Mouse (Mus musculus) bone marrow macrophage, adult 2 months (primary cell): Measurements from ENCODE around the gene Aggf1. TPM values are rescaled to one million over a fixed set of nuclear protein-coding genes. Genes with fewer than 3 reads are reported as not detected.

Experiments
- H3K27ac ChIP-seq: 2 replicates; pipeline ENCODE4 v1.5.1; 2012; ENCODE audit warnings: low read depth, low read length; ENCODE audit not compliant: insufficient read depth
- H3K4me1 ChIP-seq: 2 replicates; pipeline ENCODE4 v1.6.1; 2012; ENCODE audit warnings: low read length; ENCODE audit not compliant: control insufficient read depth, insufficient read depth
- H3K4me3 ChIP-seq: 2 replicates; pipeline ENCODE4 v1.5.1; 2012; ENCODE audit warnings: mild to moderate bottlenecking, low read length, moderate library complexity; ENCODE audit not compliant: insufficient read depth
- CTCF ChIP-seq: IDR thresholded peaks from 2 replicates; pipeline ENCODE4 v1.5.1; 2012; ENCODE audit warnings: low read depth, mild to moderate bottlenecking, low read length, moderate library complexity
- POLR2A ChIP-seq: IDR thresholded peaks from 2 replicates; pipeline ENCODE4 v1.6.1; 2012; ENCODE audit warnings: mild to moderate bottlenecking, low read depth, low read length, borderline replicate concordance
- polyA plus RNA-seq: library from polyadenylated mRNA; stranded (reverse); fragments of >200 nt; gene quantifications from 2 replicates; pipeline ENCODE4 v1.2.4, GENCODE M21; 2012; ENCODE audit not compliant: missing spikeins, insufficient read depth, insufficient read length

Aggf1 gene
- polyA plus RNA-seq, 1 experiment, result 38.1 TPM

GRCm38 (mm10) chr13:95320451-95320850 is 54.7 kb downstream of the Aggf1 start:
- no peak for TF ChIP-seq POLR2A
- no peak for TF ChIP-seq CTCF
- Histone ChIP-seq H3K4me1 (no peaks in the 10 kb centered on the region), H3K27ac (no peak overlapping the region), H3K4me3 (no peak overlapping the region)

DNA sequence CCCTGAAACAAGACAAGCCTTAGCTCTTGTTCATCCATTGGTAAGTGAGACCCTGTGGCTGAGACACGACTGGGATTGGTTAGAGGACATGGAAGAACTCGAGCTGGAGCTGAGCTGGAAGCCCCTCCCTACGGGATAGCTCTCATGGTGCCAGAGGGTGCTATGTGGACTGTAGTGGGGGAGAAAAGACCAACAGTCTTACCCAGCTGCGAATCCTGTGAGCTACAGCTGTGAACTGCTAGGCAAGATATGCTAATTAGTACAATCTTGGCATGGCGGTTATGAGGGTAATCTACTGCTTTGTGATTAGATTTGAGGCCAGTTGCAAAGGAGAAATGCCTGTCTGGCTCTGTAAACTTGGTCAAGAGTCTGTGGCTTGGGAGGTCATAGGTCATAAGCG is 56.0 kb downstream of the Aggf1 start:
- no peak for TF ChIP-seq CTCF
- TF ChIP-seq POLR2A, result no peak
- Histone ChIP-seq H3K4me1 (no peaks in the 10 kb centered on the region), H3K27ac (no peak overlapping the region), H3K4me3 (no peak overlapping the region)

DNA sequence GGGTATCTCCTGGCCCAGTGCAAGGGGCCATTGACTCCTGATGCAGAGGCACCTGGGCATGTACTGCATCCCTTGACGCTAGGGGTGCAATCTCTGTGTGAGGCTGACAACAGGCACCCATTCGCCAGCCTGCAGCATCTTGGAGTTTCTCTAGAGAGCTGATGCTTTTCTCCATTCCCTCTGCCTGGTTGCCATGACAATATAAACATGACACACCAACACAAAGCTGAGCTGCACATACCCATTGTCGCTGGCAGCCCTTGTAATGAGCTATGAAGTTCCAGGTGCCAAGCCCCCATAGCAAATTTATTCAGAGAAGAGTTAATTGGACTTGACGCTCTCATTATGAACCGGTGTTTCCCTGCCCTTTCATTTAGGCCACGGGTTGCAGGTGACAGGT is 63.1 kb downstream of the Aggf1 start:
- no peak overlapping the region for H3K4me3 ChIP-seq
- no peak for TF ChIP-seq POLR2A
- no peak for TF ChIP-seq CTCF
- H3K4me1 ChIP-seq, result no peaks in the 10 kb centered on the region
- no peak overlapping the region for H3K27ac ChIP-seq

- no peak overlapping the region for H3K4me3 ChIP-seq
- H3K4me1 ChIP-seq, result no peaks in the 10 kb centered on the region
- no peak for TF ChIP-seq POLR2A
- no peak for TF ChIP-seq CTCF
- no peak overlapping the region for H3K27ac ChIP-seq
Observed at GRCm38 (mm10) chr13:95307100-95307655, 68.0 kb downstream of the Aggf1 start.

DNA sequence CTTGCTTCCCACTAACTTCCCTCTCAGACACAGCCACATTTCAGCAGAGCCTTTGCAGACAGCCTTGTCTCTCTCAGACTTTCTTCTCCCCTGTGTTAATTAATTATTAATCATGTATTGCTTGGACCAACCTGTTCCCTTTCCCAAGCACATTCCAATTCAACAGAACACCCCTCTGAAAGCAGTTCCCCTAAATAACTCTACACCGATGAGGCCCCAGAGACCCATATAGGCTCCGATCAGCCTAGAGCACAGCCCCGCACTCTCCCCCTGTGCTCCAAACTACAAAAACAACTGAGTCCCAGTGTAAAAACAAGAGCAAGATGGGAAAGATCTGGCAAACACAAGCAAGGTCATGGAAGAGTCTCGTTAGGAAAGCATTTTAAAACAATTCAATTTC is 68.6 kb downstream of the Aggf1 start:
- Histone ChIP-seq H3K4me3 (no peak overlapping the region), H3K4me1 (no peaks in the 10 kb centered on the region), H3K27ac (no peak overlapping the region)
- no peak for TF ChIP-seq POLR2A
- TF ChIP-seq CTCF, result no peak

Other genes starting within 250 kb of the Aggf1 start
- 4.7 and 4.9 TPM in 2 replicates for gene Pde8b, start 125.0 kb downstream of the Aggf1 start, polyA plus RNA-seq
- gene Zbed3, start 51.7 kb downstream of the Aggf1 start, polyA plus RNA-seq, result 9.9 and 10.9 TPM in 2 replicates
- gene Crhbp, start 69.6 kb upstream of the Aggf1 start, polyA plus RNA-seq, result not detected in 2 replicates
- not detected in 2 replicates for gene S100z, start 103.4 kb upstream of the Aggf1 start, polyA plus RNA-seq
- gene F2rl1, start 149.9 kb upstream of the Aggf1 start, polyA plus RNA-seq, result not detected in 2 replicates
- gene F2r, start 243.1 kb upstream of the Aggf1 start, polyA plus RNA-seq, result 0.21 and 0.32 TPM in 2 replicates